Mouse (Mus musculus) forebrain, embryonic 12.5 days (tissue): Measurements from ENCODE around the gene Slc6a6. TPM values are rescaled to one million over a fixed set of nuclear protein-coding genes. Genes with fewer than 3 reads are reported as not detected.

Experiments used
- ATAC-seq: fragments of 200-750 bp; cut with Nextera tagmentation; 2 replicates; pipeline ENCODE4 v1.8.0; 2017; ENCODE audit warnings: moderate TSS enrichment; ENCODE audit not compliant: low FRiP score
- H3K27ac ChIP-seq: fragments of 300-500 bp; sonication (generic); 2 replicates; pipeline ENCODE4 v1.5.1; 2016; ENCODE audit warnings: mild to moderate bottlenecking
- H3K27me3 ChIP-seq: fragments of 300-500 bp; sonication (generic); 2 replicates; pipeline ENCODE4 v1.6.1; 2016; ENCODE audit warnings: mild to moderate bottlenecking
- H3K36me3 ChIP-seq: fragments of 300-500 bp; sonication (generic); replicated peaks from 2 replicates; pipeline ENCODE4 v1.6.1; 2016; ENCODE audit warnings: mild to moderate bottlenecking
- H3K4me1 ChIP-seq: fragments of 300-500 bp; sonication (generic); 2 replicates; pipeline ENCODE4 v1.6.1; 2016
- H3K4me2 ChIP-seq: fragments of 300-500 bp; sonication (generic); 2 replicates; pipeline ENCODE4 v1.6.1; 2016; ENCODE audit warnings: mild to moderate bottlenecking, moderate library complexity
- H3K4me3 ChIP-seq: fragments of 300-500 bp; sonication (generic); replicated peaks from 2 replicates; pipeline ENCODE4 v1.5.1; 2016; ENCODE audit warnings: mild to moderate bottlenecking
- H3K9ac ChIP-seq: fragments of 300-500 bp; sonication (generic); 2 replicates; pipeline ENCODE4 v1.6.1; 2016; ENCODE audit warnings: mild to moderate bottlenecking
- H3K9me3 ChIP-seq: fragments of 300-500 bp; sonication (generic); 2 replicates; pipeline ENCODE4 v1.6.1; 2016
- WGBS: fragments of 180-500 bp; shearing (Covaris S2); methylation state at CpG from one replicate; pipeline ENCODE4 v1.1.7; 2016; 5-methylcytosine and 5-hydroxymethylcytosine counted together
- polyA plus RNA-seq: library from polyadenylated mRNA; unstranded; fragments of >200 nt; fragmentation: Nextera tagmentation; extraction: Ambion mirVana; gene quantifications from 2 replicates; pipeline ENCODE4 v1.2.1, GENCODE M21; 2016

The Slc6a6 gene
- 67.6 and 79.0 TPM in 2 replicates for polyA plus RNA-seq

GRCm38 (mm10) chr6:91683602-91684473 lies at the start of gene Slc6a6:
Gene Slc6a6 (plus strand): TSS chr6:91684053.
- Histone ChIP-seq H3K4me3 (peak within 1 kb of the TSS; percentile 65), H3K4me2 (peak within 1 kb of the TSS; percentile 80), H3K36me3 (no peaks in the 10 kb centered on the region), H3K4me1 (peaks cover 48% of the 10 kb centered on the region), H3K27ac (peak within 1 kb of the TSS; percentile 93), H3K9me3 (no peaks in the 10 kb centered on the region), H3K9ac (peak within 1 kb of the TSS; percentile 83), H3K27me3 (0 out of 2 replicates have a peak, but pooled peaks cover 7% of the 10 kb centered on the region)
- WGBS = under 1% methylated on average over 57 of the region's 69 CpGs
- ATAC-seq = peak; percentile 91

- Histone ChIP-seq H3K9ac (no peak overlapping the region), H3K27ac (no peak overlapping the region), H3K9me3 (0 out of 2 replicates have a peak, but pooled peaks cover 4% of the 10 kb centered on the region), H3K4me1 (no peaks in the 10 kb centered on the region), H3K36me3 (no peaks in the 10 kb centered on the region), H3K4me2 (no peak overlapping the region), H3K4me3 (no peak overlapping the region), H3K27me3 (0 out of 2 replicates have a peak, but pooled peaks cover 3% of the 10 kb centered on the region)
- 76% methylated on average over 2 of the region's 2 CpGs for WGBS
- ATAC-seq = no peak
These were observed 49.4 kb upstream of the Slc6a6 start for GRCm38 (mm10) chr6:91634417-91634816.

GRCm38 (mm10) chr6:91634876-91635275 lies 49.0 kb upstream of the Slc6a6 start:
- Histone ChIP-seq H3K4me2 (no peak overlapping the region), H3K9me3 (0 out of 2 replicates have a peak, but pooled peaks cover 4% of the 10 kb centered on the region), H3K9ac (no peak overlapping the region; the same call in 1 of the 2 replicates), H3K36me3 (no peaks in the 10 kb centered on the region), H3K4me3 (no peak overlapping the region), H3K4me1 (no peaks in the 10 kb centered on the region), H3K27me3 (0 out of 2 replicates have a peak, but pooled peaks cover 6% of the 10 kb centered on the region), H3K27ac (no peak overlapping the region)
- WGBS = 74% methylated on average over 2 of the region's 2 CpGs
- ATAC-seq = no peak

- H3K4me1 ChIP-seq = no peaks in the 10 kb centered on the region
- 34% methylated on average over 9 of the region's 9 CpGs for WGBS
- no peak overlapping the region for H3K4me3 ChIP-seq
- H3K27me3 ChIP-seq = 0 out of 2 replicates have a peak, but pooled peaks cover 6% of the 10 kb centered on the region
- H3K27ac ChIP-seq = peak overlapping the region; percentile 46; the same call in 1 of the 2 replicates
- H3K4me2 ChIP-seq = no peak overlapping the region
- H3K36me3 ChIP-seq = no peaks in the 10 kb centered on the region
- H3K9me3 ChIP-seq = no peaks in the 10 kb centered on the region
- ATAC-seq = no peak
- no peak overlapping the region for H3K9ac ChIP-seq
These were observed 45.5 kb upstream of the Slc6a6 start for GRCm38 (mm10) chr6:91638204-91638995.

- H3K4me1 ChIP-seq = peaks cover 5% of the 10 kb centered on the region
- no peaks in the 10 kb centered on the region for H3K9me3 ChIP-seq
- H3K27ac ChIP-seq = no peak overlapping the region
- 81% methylated on average over 5 of the region's 5 CpGs for WGBS
- no peak overlapping the region for H3K9ac ChIP-seq
- peaks cover 6% of the 10 kb centered on the region; the same call in 1 of the 2 replicates for H3K27me3 ChIP-seq
- H3K36me3 ChIP-seq = no peaks in the 10 kb centered on the region
- no peak overlapping the region for H3K4me3 ChIP-seq
- no peak for ATAC-seq
- no peak overlapping the region for H3K4me2 ChIP-seq
These were observed 40.8 kb upstream of the Slc6a6 start for GRCm38 (mm10) chr6:91643011-91643410.

GRCm38 (mm10) chr6:91643416-91643921 lies 40.4 kb upstream of the Slc6a6 start:
- Histone ChIP-seq H3K4me1 (peaks cover 5% of the 10 kb centered on the region), H3K27me3 (peaks cover 6% of the 10 kb centered on the region; the same call in 1 of the 2 replicates), H3K4me3 (no peak overlapping the region), H3K9ac (no peak overlapping the region), H3K9me3 (no peaks in the 10 kb centered on the region), H3K27ac (no peak overlapping the region), H3K36me3 (no peaks in the 10 kb centered on the region), H3K4me2 (no peak overlapping the region)
- WGBS = 83% methylated on average over 2 of the region's 2 CpGs
- ATAC-seq = no peak

GRCm38 (mm10) chr6:91646019-91646418 lies 37.8 kb upstream of the Slc6a6 start:
- Histone ChIP-seq H3K4me3 (no peak overlapping the region), H3K4me2 (no peak overlapping the region), H3K9ac (no peak overlapping the region), H3K9me3 (no peaks in the 10 kb centered on the region), H3K36me3 (no peaks in the 10 kb centered on the region), H3K4me1 (peaks cover 5% of the 10 kb centered on the region), H3K27me3 (no peaks in the 10 kb centered on the region; the same call in 1 of the 2 replicates), H3K27ac (no peak overlapping the region)
- ATAC-seq = no peak
- WGBS = 47% methylated on average over 10 of the region's 10 CpGs

- Histone ChIP-seq H3K27me3 (no peaks in the 10 kb centered on the region; the same call in 1 of the 2 replicates), H3K4me1 (peaks cover 5% of the 10 kb centered on the region), H3K9me3 (no peaks in the 10 kb centered on the region), H3K4me3 (no peak overlapping the region), H3K27ac (no peak overlapping the region), H3K4me2 (no peak overlapping the region), H3K36me3 (no peaks in the 10 kb centered on the region), H3K9ac (no peak overlapping the region)
- 81% methylated on average over 4 of the region's 4 CpGs for WGBS
- no peak for ATAC-seq
These were observed 37.0 kb upstream of the Slc6a6 start for GRCm38 (mm10) chr6:91646822-91647221.

GRCm38 (mm10) chr6:91647385-91647791 lies 36.5 kb upstream of the Slc6a6 start:
- Histone ChIP-seq H3K27me3 (no peaks in the 10 kb centered on the region; the same call in 1 of the 2 replicates), H3K36me3 (no peaks in the 10 kb centered on the region), H3K4me2 (no peak overlapping the region), H3K9me3 (no peaks in the 10 kb centered on the region), H3K27ac (no peak overlapping the region), H3K4me1 (peaks cover 5% of the 10 kb centered on the region), H3K4me3 (no peak overlapping the region), H3K9ac (no peak overlapping the region)
- WGBS = 79% methylated on average over 9 of the region's 9 CpGs
- no peak for ATAC-seq

GRCm38 (mm10) chr6:91650255-91650654 lies 33.6 kb upstream of the Slc6a6 start:
- H3K9me3 ChIP-seq = no peaks in the 10 kb centered on the region
- H3K36me3 ChIP-seq = no peaks in the 10 kb centered on the region
- ATAC-seq = no peak
- peaks cover 8% of the 10 kb centered on the region for H3K4me1 ChIP-seq
- H3K27me3 ChIP-seq = no peaks in the 10 kb centered on the region; the same call in 1 of the 2 replicates
- H3K4me2 ChIP-seq = no peak overlapping the region
- WGBS = 87% methylated on average over 9 of the region's 9 CpGs
- H3K27ac ChIP-seq = no peak overlapping the region
- no peak overlapping the region for H3K9ac ChIP-seq
- H3K4me3 ChIP-seq = no peak overlapping the region

GRCm38 (mm10) chr6:91652296-91652695 lies 31.6 kb upstream of the Slc6a6 start:
- ATAC-seq = no peak
- no peaks in the 10 kb centered on the region for H3K9me3 ChIP-seq
- WGBS = 83% methylated on average over 3 of the region's 3 CpGs
- no peak overlapping the region for H3K4me3 ChIP-seq
- no peaks in the 10 kb centered on the region for H3K36me3 ChIP-seq
- H3K4me1 ChIP-seq = 0 out of 2 replicates have a peak, but pooled peaks cover 5% of the 10 kb centered on the region
- no peak overlapping the region for H3K4me2 ChIP-seq
- no peaks in the 10 kb centered on the region; the same call in 1 of the 2 replicates for H3K27me3 ChIP-seq
- H3K27ac ChIP-seq = no peak overlapping the region
- no peak overlapping the region for H3K9ac ChIP-seq

- 51% methylated on average over 3 of the region's 3 CpGs for WGBS
These were observed 28.6 kb upstream of the Slc6a6 start for GRCm38 (mm10) chr6:91655244-91655643.

More at GRCm38 (mm10) chr6:91655244-91655643, 28.6 kb upstream of the Slc6a6 start:
- Histone ChIP-seq H3K36me3 (no peaks in the 10 kb centered on the region), H3K4me2 (no peak overlapping the region), H3K4me1 (0 out of 2 replicates have a peak, but pooled peaks cover 5% of the 10 kb centered on the region), H3K9ac (no peak overlapping the region), H3K27ac (no peak overlapping the region), H3K9me3 (no peaks in the 10 kb centered on the region), H3K27me3 (no peaks in the 10 kb centered on the region), H3K4me3 (no peak overlapping the region)
- ATAC-seq = no peak
